Mouse (Mus musculus) limb, embryonic 13.5 days (tissue): ENCODE measurements around the gene Vmn1r28. TPM values are rescaled to one million over a fixed set of nuclear protein-coding genes. Genes with fewer than 3 reads are reported as not detected.
"Not testable (repeated sequence)": the region's sequence is repeated elsewhere in the genome, so short reads cannot be mapped to it uniquely, and the experiment has no call there.

ENCODE experiments used
- ATAC-seq: fragments of 200-750 bp; cut with Nextera tagmentation; 2 replicates; pipeline ENCODE4 v1.8.0; 2017; ENCODE audit warnings: low read depth, moderate number of reproducible peaks, moderate TSS enrichment; ENCODE audit not compliant: low FRiP score
- H3K27ac ChIP-seq: fragments of 300-500 bp; sonication (generic); 2 replicates; pipeline ENCODE4 v1.5.1; 2015; ENCODE audit warnings: inconsistent platforms, mild to moderate bottlenecking, moderate library complexity
- H3K27me3 ChIP-seq: fragments of 300-500 bp; sonication (generic); 2 replicates; pipeline ENCODE4 v1.6.1; 2015; ENCODE audit warnings: mild to moderate bottlenecking, inconsistent platforms
- H3K36me3 ChIP-seq: fragments of 300-500 bp; sonication (generic); 2 replicates; pipeline ENCODE4 v1.6.1; 2015; ENCODE audit warnings: inconsistent platforms, mild to moderate bottlenecking, moderate library complexity
- H3K4me1 ChIP-seq: fragments of 300-500 bp; sonication (generic); 2 replicates; pipeline ENCODE4 v1.6.1; 2015; ENCODE audit warnings: inconsistent platforms
- H3K4me2 ChIP-seq: fragments of 300-500 bp; sonication (generic); replicated peaks from 2 replicates; pipeline ENCODE4 v1.6.1; 2015; ENCODE audit warnings: inconsistent platforms, mild to moderate bottlenecking, moderate library complexity
- H3K4me3 ChIP-seq: fragments of 300-500 bp; sonication (generic); 2 replicates; pipeline ENCODE4 v1.5.1; 2015; ENCODE audit warnings: moderate library complexity, mild to moderate bottlenecking, inconsistent platforms
- H3K9ac ChIP-seq: fragments of 300-500 bp; sonication (generic); 2 replicates; pipeline ENCODE4 v1.6.1; 2015; ENCODE audit warnings: mild to moderate bottlenecking, inconsistent platforms
- H3K9me3 ChIP-seq: fragments of 300-500 bp; sonication (generic); 2 replicates; pipeline ENCODE4 v1.6.1; 2016; ENCODE audit warnings: inconsistent platforms
- WGBS: fragments of 180-500 bp; shearing (Covaris S2); methylation state at CpG from one replicate; pipeline ENCODE4 v1.1.7; 2015; 5-methylcytosine and 5-hydroxymethylcytosine counted together
- polyA plus RNA-seq: library from polyadenylated mRNA; unstranded; fragments of >200 nt; fragmentation: Nextera tagmentation; extraction: Ambion mirVana; gene quantifications from 2 replicates; pipeline ENCODE4 v1.2.1, GENCODE M21; 2015

Vmn1r28 gene
- polyA plus RNA-seq: not detected in 2 replicates

- Histone ChIP-seq H3K9me3 (no peaks in the 10 kb centered on the region), H3K27ac (no peak within 1 kb of the TSS), H3K4me3 (no peak within 1 kb of the TSS), H3K27me3 (no peaks in the 10 kb centered on the region), H3K4me1 (no peaks in the 10 kb centered on the region), H3K36me3 (no peaks in the 10 kb centered on the region), H3K4me2 (no peak within 1 kb of the TSS), H3K9ac (no peak within 1 kb of the TSS)
- no peak for ATAC-seq
- 79% methylated on average over 1 of the region's 1 CpGs for WGBS
These were observed at the start of gene Vmn1r28 for GRCm38 (mm10) chr6:58261737-58262136. Vmn1r28 (plus strand) TSS chr6:58262037.

DNA sequence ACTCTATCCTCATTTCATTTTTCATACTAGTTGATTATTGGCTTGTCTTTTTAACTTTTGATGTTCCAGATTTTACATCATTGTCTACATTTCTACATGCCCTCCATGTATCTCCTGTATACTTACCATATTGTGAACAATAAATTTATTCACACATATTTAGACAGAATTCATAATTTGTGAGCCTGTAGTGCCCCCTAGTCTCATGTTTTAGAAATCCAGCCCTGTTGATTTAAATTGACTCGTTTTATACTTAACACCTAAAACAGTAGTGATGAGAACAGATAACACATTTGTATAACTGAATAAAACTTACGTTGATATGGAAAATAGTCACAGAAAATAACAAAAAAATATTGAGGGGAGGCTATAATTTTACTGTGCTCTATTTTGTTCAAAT is 45.7 kb upstream of the Vmn1r28 start:
- H3K27me3 ChIP-seq: no peaks in the 10 kb centered on the region
- no peak overlapping the region for H3K9ac ChIP-seq
- no peaks in the 10 kb centered on the region for H3K9me3 ChIP-seq
- no peak overlapping the region for H3K4me3 ChIP-seq
- no peak for ATAC-seq
- H3K4me1 ChIP-seq: no peaks in the 10 kb centered on the region
- WGBS: 75% methylated on average over 2 of the region's 2 CpGs
- no peaks in the 10 kb centered on the region for H3K36me3 ChIP-seq
- no peak overlapping the region for H3K4me2 ChIP-seq
- no peak overlapping the region for H3K27ac ChIP-seq

DNA sequence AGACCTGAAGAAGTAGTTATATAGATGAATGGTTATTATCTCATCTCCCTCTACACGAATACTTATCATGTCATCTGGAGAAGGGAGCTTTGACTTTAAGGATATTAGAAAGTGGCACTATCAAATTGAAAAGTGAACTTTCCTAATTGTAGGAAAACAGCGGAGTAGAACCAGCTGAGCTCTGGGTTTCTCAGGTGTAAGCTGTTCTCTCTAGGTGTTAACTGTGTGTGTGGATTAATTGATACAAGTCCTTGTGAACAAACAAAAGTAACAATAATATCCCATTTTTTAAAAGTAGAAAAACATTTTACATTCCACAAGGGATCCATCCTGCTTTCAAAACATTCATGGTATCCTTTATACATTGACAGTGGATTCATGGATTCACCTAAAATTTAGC is 43.1 kb upstream of the Vmn1r28 start, which contains the start of gene Vmn1r27:
TSS of gene Vmn1r27 (minus strand) at position 101 of the 400 bp plus-strand sequence.
- Histone ChIP-seq H3K4me3 (no peak within 1 kb of the TSS), H3K4me2 (no peak within 1 kb of the TSS), H3K4me1 (no peaks in the 10 kb centered on the region), H3K36me3 (no peaks in the 10 kb centered on the region), H3K9ac (no peak within 1 kb of the TSS), H3K9me3 (no peaks in the 10 kb centered on the region), H3K27ac (no peak within 1 kb of the TSS), H3K27me3 (no peaks in the 10 kb centered on the region)
- ATAC-seq: no peak
- WGBS: 83% methylated on average over 2 of the region's 2 CpGs

GRCm38 (mm10) chr6:58279661-58280060 is 17.8 kb downstream of the Vmn1r28 start:
- H3K9me3 ChIP-seq, H3K4me2 ChIP-seq, H3K27me3 ChIP-seq, H3K27ac ChIP-seq, ATAC-seq, H3K4me3 ChIP-seq, H3K9ac ChIP-seq, H3K36me3 ChIP-seq, H3K4me1 ChIP-seq: not testable (repeated sequence)
- 97% methylated on average over 1 of the region's 1 CpGs for WGBS

DNA sequence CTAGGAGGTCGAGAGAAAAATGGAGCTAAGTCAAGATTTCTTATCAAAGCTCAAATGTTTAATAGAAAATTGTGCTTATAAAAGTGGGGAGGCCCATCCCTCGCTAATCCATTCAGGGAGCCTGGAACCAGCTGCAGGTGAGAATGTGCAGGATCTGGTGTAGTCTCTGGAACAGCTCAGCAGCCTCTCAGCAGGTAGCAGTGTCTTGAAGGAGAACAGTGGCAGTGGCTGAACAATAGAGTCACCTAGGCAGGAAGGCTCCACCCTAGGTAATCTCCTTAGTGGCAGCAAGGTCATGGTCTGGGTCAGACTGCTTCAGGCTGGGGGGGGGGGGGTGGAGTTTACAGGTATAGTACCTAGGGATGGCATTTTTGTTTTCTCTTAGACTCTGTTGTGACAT is 30.4 kb downstream of the Vmn1r28 start:
- WGBS: 77% methylated on average over 2 of the region's 2 CpGs
- H3K9ac ChIP-seq: no peak overlapping the region
- H3K4me2 ChIP-seq: no peak overlapping the region
- no peaks in the 10 kb centered on the region for H3K27me3 ChIP-seq
- ATAC-seq: no peak
- H3K36me3 ChIP-seq: no peaks in the 10 kb centered on the region
- no peak overlapping the region for H3K4me3 ChIP-seq
- H3K9me3 ChIP-seq: no peaks in the 10 kb centered on the region
- no peak overlapping the region for H3K27ac ChIP-seq
- no peaks in the 10 kb centered on the region for H3K4me1 ChIP-seq

- H3K4me1 ChIP-seq, H3K27ac ChIP-seq, H3K9ac ChIP-seq, H3K9me3 ChIP-seq, ATAC-seq, H3K4me3 ChIP-seq, H3K4me2 ChIP-seq, H3K36me3 ChIP-seq, H3K27me3 ChIP-seq: not testable (repeated sequence)
- WGBS: 82% methylated on average over 19 of the region's 19 CpGs
These were observed 36.7 kb downstream of the Vmn1r28 start for GRCm38 (mm10) chr6:58298511-58298910.

DNA sequence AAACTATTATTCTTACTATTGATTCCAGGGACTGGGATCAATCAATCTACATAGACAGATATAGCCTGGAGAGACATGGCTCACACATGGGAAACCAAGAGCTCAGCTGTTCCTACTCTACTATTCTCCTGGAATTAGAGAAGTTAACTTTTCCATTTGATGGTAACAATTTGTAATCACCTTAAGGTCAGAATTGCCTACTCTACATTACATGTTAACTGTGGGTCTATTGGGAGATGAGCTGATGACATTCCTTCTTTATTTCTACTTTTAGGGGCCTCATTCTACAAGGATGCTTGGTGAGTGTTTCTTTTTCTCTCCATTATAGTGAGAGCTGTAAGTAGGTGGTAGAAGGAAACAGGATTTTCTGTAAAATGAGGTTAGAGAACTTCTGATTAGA is 39.4 kb downstream of the Vmn1r28 start, which contains the start of gene Vmn1r29:
TSS of gene Vmn1r29 (plus strand) at position 301 of the 400 bp plus-strand sequence.
- Histone ChIP-seq H3K27ac (no peak within 1 kb of the TSS), H3K4me2 (no peak within 1 kb of the TSS)

More for the DNA sequence above, 39.4 kb downstream of the Vmn1r28 start, which contains the start of gene Vmn1r29:
- ATAC-seq: no peak
- Histone ChIP-seq H3K9me3 (no peaks in the 10 kb centered on the region), H3K4me3 (no peak within 1 kb of the TSS), H3K9ac (no peak within 1 kb of the TSS), H3K4me1 (no peaks in the 10 kb centered on the region), H3K27me3 (no peaks in the 10 kb centered on the region), H3K36me3 (no peaks in the 10 kb centered on the region)

Other genes starting within 250 kb of the Vmn1r28 start
- gene Vmn1r26, start 246.9 kb upstream of the Vmn1r28 start, polyA plus RNA-seq: not detected in 2 replicates
- not detected in 2 replicates for gene Vmn1r27, start 43.2 kb upstream of the Vmn1r28 start, polyA plus RNA-seq
- gene Vmn1r29, start 39.5 kb downstream of the Vmn1r28 start, polyA plus RNA-seq: not detected in 2 replicates
- gene Vmn1r30, start 181.3 kb downstream of the Vmn1r28 start, polyA plus RNA-seq: not detected in 2 replicates
- not detected in 2 replicates for gene Vmn1r31, start 213.3 kb downstream of the Vmn1r28 start, polyA plus RNA-seq